Mouse (Mus musculus) liver, embryonic 15.5 days (tissue): ENCODE results near the gene Ap1s3. TPM values are rescaled to one million over a fixed set of nuclear protein-coding genes. Genes with fewer than 3 reads are reported as not detected.
"Not testable (repeated sequence)": the region's sequence is repeated elsewhere in the genome, so short reads cannot be mapped to it uniquely, and the experiment has no call there.

Source experiments
- ATAC-seq: fragments of 200-750 bp; cut with Nextera tagmentation; 2 replicates; pipeline ENCODE4 v1.8.0; 2017; ENCODE audit warnings: moderate number of reproducible peaks, mild to moderate bottlenecking, moderate library complexity; ENCODE audit not compliant: insufficient read depth
- H3K27ac ChIP-seq: fragments of 300-500 bp; sonication (generic); replicated peaks from 2 replicates; pipeline ENCODE4 v1.5.1; 2015; ENCODE audit warnings: mild to moderate bottlenecking, inconsistent platforms
- H3K27me3 ChIP-seq: fragments of 300-500 bp; sonication (generic); 2 replicates; pipeline ENCODE4 v1.6.1; 2015; ENCODE audit warnings: mild to moderate bottlenecking, inconsistent platforms
- H3K36me3 ChIP-seq: fragments of 300-500 bp; sonication (generic); replicated peaks from 2 replicates; pipeline ENCODE4 v1.6.1; 2015; ENCODE audit warnings: moderate library complexity, mild to moderate bottlenecking, inconsistent platforms
- H3K4me1 ChIP-seq: fragments of 300-500 bp; sonication (generic); replicated peaks from 2 replicates; pipeline ENCODE4 v1.6.1; 2015; ENCODE audit warnings: inconsistent platforms
- H3K4me2 ChIP-seq: fragments of 300-500 bp; sonication (generic); 2 replicates; pipeline ENCODE4 v1.6.1; 2015; ENCODE audit warnings: moderate library complexity, mild to moderate bottlenecking, inconsistent platforms
- H3K4me3 ChIP-seq: fragments of 300-500 bp; sonication (generic); replicated peaks from 2 replicates; pipeline ENCODE4 v1.5.1; 2015; ENCODE audit warnings: mild to moderate bottlenecking, inconsistent platforms
- H3K9ac ChIP-seq: fragments of 300-500 bp; sonication (generic); 2 replicates; pipeline ENCODE4 v1.6.1; 2015; ENCODE audit warnings: moderate library complexity, mild to moderate bottlenecking, inconsistent platforms
- H3K9me3 ChIP-seq: fragments of 300-500 bp; sonication (generic); replicated peaks from 2 replicates; pipeline ENCODE4 v1.6.1; 2016; ENCODE audit warnings: inconsistent platforms
- WGBS: fragments of 180-500 bp; shearing (Covaris S2); methylation state at CpG from one replicate; pipeline ENCODE4 v1.1.7; 2015; ENCODE audit warnings: mixed read lengths; ENCODE audit not compliant: insufficient replicate concordance; 5-methylcytosine and 5-hydroxymethylcytosine counted together
- polyA plus RNA-seq: library from polyadenylated mRNA; unstranded; fragments of >200 nt; fragmentation: Nextera tagmentation; extraction: Ambion mirVana; gene quantifications from 2 replicates; pipeline ENCODE4 v1.2.1, GENCODE M21; 2015

The Ap1s3 gene
- polyA plus RNA-seq, 1 experiment from 2014 or later, result 0.24 TPM

DNA sequence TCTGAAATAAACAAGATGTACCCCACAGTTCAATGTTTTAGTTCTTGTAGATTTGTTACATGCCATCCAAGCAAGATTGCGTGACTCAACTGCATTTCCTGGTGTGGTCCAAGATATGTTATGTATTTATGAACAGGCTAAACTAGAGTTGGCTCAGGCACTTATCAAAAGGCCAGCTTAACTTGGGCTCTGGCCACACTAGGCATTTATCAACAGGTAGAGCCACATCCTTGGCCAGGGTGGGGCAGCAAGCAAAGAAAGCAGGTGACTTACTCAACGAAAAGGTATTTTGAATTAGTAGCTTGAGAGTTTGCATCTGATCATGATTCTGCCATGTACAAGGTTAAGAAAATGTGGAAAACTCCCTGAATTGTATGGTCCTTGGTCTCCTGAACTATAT lies 34.0 kb downstream of the Ap1s3 start:
- ATAC-seq, result no peak
- Histone ChIP-seq H3K4me2 (no peak overlapping the region), H3K4me1 (no peaks in the 10 kb centered on the region), H3K27ac (no peak overlapping the region), H3K4me3 (no peak overlapping the region), H3K9ac (no peak overlapping the region), H3K36me3 (no peaks in the 10 kb centered on the region), H3K9me3 (no peaks in the 10 kb centered on the region), H3K27me3 (no peaks in the 10 kb centered on the region)
- WGBS, result 73% methylated on average over 2 of the region's 2 CpGs

DNA sequence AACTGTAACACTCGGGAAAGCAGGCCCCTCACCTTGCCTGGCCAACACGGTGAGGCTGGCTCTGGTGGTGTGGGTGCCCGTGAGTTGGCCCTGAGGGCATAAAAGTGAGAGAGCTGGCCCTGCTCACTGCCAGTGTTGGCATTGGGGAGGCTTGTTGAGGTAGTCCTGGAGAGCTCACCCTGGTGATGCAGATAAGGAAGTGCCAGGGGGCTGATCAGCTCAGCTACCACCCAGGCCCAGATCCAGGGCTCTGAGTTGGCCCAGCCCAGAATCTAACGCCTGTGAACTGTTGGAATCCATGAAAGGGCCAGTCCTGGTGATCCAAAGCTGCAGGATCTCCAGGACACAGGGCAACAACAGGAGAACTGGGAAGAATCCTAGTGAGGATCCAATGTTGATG lies 40.3 kb downstream of the Ap1s3 start:
- 62% methylated on average over 4 of the region's 4 CpGs for WGBS
- no peak for ATAC-seq
- H3K27me3 ChIP-seq, result no peaks in the 10 kb centered on the region
- H3K4me2 ChIP-seq, result no peak overlapping the region
- no peak overlapping the region for H3K9ac ChIP-seq
- no peaks in the 10 kb centered on the region for H3K9me3 ChIP-seq
- H3K4me1 ChIP-seq, result no peaks in the 10 kb centered on the region
- H3K36me3 ChIP-seq, result no peaks in the 10 kb centered on the region
- H3K4me3 ChIP-seq, result no peak overlapping the region
- H3K27ac ChIP-seq, result no peak overlapping the region

- Histone ChIP-seq H3K36me3 (no peaks in the 10 kb centered on the region), H3K27ac (no peak overlapping the region), H3K27me3 (no peaks in the 10 kb centered on the region), H3K4me3 (no peak overlapping the region), H3K4me1 (no peaks in the 10 kb centered on the region), H3K4me2 (no peak overlapping the region), H3K9ac (no peak overlapping the region), H3K9me3 (no peaks in the 10 kb centered on the region)
- 44% methylated on average over 5 of the region's 5 CpGs for WGBS
- no peak for ATAC-seq
Measured at GRCm38 (mm10) chr1:79629726-79630125, 42.0 kb downstream of the Ap1s3 start.

DNA sequence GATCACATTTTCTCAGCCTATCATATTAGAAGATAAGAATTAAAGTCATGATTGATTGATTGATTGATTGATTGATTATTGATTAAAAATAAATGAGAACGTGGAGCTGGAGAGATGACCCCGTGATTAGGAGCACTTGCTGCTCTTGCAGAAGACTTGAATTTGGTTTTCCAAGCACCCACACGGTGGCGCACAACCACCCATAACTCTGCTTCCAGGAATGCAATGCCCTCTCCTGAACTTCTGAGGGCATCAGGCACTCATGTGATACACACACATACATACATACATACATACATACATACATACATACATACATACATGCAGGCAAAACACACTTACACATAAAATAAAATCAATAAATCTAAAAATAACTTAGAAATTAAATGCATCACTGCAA lies 45.6 kb downstream of the Ap1s3 start:
- ATAC-seq, result no peak
- WGBS, result 36% methylated on average over 4 of the region's 4 CpGs
- H3K27ac ChIP-seq, result no peak overlapping the region
- no peaks in the 10 kb centered on the region for H3K4me1 ChIP-seq
- no peak overlapping the region for H3K4me3 ChIP-seq
- no peaks in the 10 kb centered on the region for H3K27me3 ChIP-seq
- H3K36me3 ChIP-seq, result no peaks in the 10 kb centered on the region
- no peaks in the 10 kb centered on the region for H3K9me3 ChIP-seq
- no peak overlapping the region for H3K9ac ChIP-seq
- H3K4me2 ChIP-seq, result no peak overlapping the region

DNA sequence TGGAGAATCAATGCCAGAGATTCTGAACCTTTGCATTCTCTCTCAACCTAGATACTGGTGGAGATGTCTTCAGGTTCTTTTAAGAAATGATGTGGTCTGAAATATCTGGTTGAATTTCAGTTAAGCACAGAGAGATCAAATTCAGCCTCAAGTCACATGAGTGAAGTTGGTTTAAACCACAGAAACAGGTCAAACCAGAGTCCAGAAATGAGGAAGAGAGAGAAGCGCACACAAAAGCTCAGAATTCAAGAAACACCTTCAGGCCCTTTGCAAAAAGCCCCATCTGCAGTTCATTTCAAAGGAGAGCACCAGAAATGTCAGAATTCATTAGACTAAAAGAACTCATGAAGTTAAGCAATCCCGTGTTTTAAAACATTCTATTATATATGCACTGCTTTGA lies 52.3 kb downstream of the Ap1s3 start:
- no peak for ATAC-seq
- 61% methylated on average over 2 of the region's 2 CpGs for WGBS
- no peak overlapping the region for H3K4me3 ChIP-seq
- no peak overlapping the region for H3K9ac ChIP-seq
- no peaks in the 10 kb centered on the region for H3K4me1 ChIP-seq
- H3K36me3 ChIP-seq, result 0 out of 2 replicates have a peak, but pooled peaks cover 1% of the 10 kb centered on the region
- H3K4me2 ChIP-seq, result no peak overlapping the region
- H3K27me3 ChIP-seq, result no peaks in the 10 kb centered on the region
- H3K9me3 ChIP-seq, result no peaks in the 10 kb centered on the region
- no peak overlapping the region for H3K27ac ChIP-seq

DNA sequence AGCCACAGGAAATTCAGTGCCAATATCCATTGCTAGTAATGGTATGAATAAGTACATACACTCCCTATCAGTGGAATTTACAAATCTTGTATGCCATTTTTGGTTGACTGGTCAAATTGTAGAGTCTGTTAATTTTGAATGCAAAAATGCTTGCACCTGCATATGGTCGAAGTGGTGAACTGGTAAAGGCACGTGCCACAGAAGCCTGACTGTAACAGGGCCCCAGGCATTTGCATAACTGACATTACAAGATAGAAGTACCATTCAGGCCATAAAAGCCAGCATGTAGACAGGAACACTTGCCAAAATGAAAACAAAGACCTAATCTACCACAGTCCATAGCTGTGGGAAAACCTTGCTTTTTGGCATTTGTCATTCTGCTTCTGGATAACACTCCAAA lies 55.3 kb downstream of the Ap1s3 start:
- WGBS, result 64% methylated on average over 2 of the region's 2 CpGs
- Histone ChIP-seq H3K4me2 (no peak overlapping the region), H3K4me1 (no peaks in the 10 kb centered on the region), H3K36me3 (0 out of 2 replicates have a peak, but pooled peaks cover 3% of the 10 kb centered on the region), H3K4me3 (no peak overlapping the region), H3K27ac (no peak overlapping the region), H3K27me3 (no peaks in the 10 kb centered on the region), H3K9ac (no peak overlapping the region), H3K9me3 (no peaks in the 10 kb centered on the region)
- ATAC-seq, result no peak

GRCm38 (mm10) chr1:79614456-79614855 lies 57.3 kb downstream of the Ap1s3 start:
- H3K27ac ChIP-seq, result no peak overlapping the region
- H3K4me2 ChIP-seq, result no peak overlapping the region
- 75% methylated on average over 6 of the region's 6 CpGs for WGBS

DNA sequence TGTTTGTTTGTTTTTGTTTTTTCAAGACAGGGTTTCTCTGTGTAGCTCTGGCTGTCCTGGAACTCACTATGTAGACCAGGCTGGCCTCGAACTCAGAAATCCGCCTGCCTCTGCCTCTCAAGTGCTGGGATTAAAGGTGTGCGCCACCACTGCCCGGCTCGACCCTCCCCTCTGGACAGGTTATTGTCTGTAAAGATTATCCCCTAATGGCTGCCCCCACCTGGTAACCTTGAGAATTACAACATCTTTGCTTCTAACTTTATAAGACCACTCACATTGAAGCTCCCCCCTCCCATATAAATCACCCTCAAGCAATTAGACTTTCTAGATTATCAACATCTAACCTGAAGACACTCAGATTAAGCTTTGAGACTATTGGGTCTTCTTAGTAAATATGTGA lies 60.5 kb downstream of the Ap1s3 start:
- H3K4me1 ChIP-seq, H3K36me3 ChIP-seq, ATAC-seq, H3K27ac ChIP-seq, H3K9ac ChIP-seq, H3K4me2 ChIP-seq, H3K27me3 ChIP-seq, H3K9me3 ChIP-seq, H3K4me3 ChIP-seq: not testable (repeated sequence)
- WGBS, result 77% methylated on average over 5 of the region's 5 CpGs

More at GRCm38 (mm10) chr1:79614456-79614855, 57.3 kb downstream of the Ap1s3 start:
- no peak for ATAC-seq
- no peak overlapping the region for H3K4me3 ChIP-seq
- 0 out of 2 replicates have a peak, but pooled peaks cover 3% of the 10 kb centered on the region for H3K36me3 ChIP-seq
- H3K4me1 ChIP-seq, result no peaks in the 10 kb centered on the region
- no peak overlapping the region for H3K9ac ChIP-seq
- no peaks in the 10 kb centered on the region for H3K9me3 ChIP-seq
- H3K27me3 ChIP-seq, result no peaks in the 10 kb centered on the region

- H3K4me3 ChIP-seq, H3K9me3 ChIP-seq, H3K9ac ChIP-seq, ATAC-seq, H3K36me3 ChIP-seq, H3K27ac ChIP-seq, H3K4me2 ChIP-seq, H3K4me1 ChIP-seq, H3K27me3 ChIP-seq: not testable (repeated sequence)
- 70% methylated on average over 5 of the region's 5 CpGs for WGBS
Measured at GRCm38 (mm10) chr1:79608856-79609255, 62.9 kb downstream of the Ap1s3 start.

GRCm38 (mm10) chr1:79602500-79602899 lies 69.3 kb downstream of the Ap1s3 start:
- Histone ChIP-seq H3K4me3 (no peak overlapping the region), H3K27ac (no peak overlapping the region), H3K4me1 (no peaks in the 10 kb centered on the region), H3K36me3 (no peaks in the 10 kb centered on the region), H3K9me3 (no peaks in the 10 kb centered on the region), H3K4me2 (no peak overlapping the region), H3K27me3 (no peaks in the 10 kb centered on the region), H3K9ac (no peak overlapping the region)
- whole genome bisulfite sequencing, result 58% methylated on average over 2 of the region's 2 CpGs
- ATAC-seq, result no peak

DNA sequence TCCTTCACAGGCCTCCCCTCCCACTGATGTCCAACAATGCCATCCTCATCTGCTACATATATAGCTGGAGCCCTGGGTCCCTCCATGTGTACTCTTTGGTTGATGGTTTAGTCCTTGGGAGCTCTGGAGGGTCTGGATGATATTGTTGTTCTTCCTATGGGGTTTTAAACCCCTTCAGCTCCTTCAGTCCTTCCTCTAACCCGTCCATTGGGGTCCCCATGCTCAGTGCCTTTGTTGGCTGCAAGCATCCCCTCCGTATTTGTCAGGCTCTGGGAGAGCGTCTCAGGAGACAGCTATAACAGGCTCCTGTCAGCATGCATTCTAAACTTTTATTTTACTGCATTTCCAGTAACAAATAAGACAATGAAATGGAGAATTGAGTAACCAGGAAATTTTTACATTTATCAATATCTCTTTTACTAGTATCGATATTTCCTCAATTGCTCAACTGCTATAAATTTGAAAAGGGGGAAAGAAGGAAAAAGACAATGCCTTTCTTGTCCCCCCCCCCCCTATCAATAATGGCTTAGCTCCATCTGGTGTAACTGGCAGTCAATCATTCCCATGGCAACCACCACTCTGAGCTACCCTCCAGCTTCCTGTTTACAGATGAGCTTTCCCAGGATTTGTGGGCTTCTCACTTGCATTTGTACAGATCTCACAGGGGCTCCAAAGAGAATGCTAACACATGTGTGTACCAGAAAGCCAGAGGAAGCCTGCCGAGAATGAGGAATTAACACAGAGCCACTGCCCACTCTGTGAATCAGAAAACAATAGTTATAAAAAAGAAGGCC lies 73.2 kb downstream of the Ap1s3 start:
- no peak for ATAC-seq
- WGBS, result 36% methylated on average over 5 of the region's 5 CpGs

More for the DNA sequence above, 73.2 kb downstream of the Ap1s3 start:
- no peak overlapping the region for H3K4me3 ChIP-seq
- H3K4me2 ChIP-seq, result no peak overlapping the region
- no peaks in the 10 kb centered on the region for H3K27me3 ChIP-seq
- H3K9ac ChIP-seq, result no peak overlapping the region
- no peaks in the 10 kb centered on the region for H3K4me1 ChIP-seq
- H3K27ac ChIP-seq, result no peak overlapping the region
- H3K9me3 ChIP-seq, result no peaks in the 10 kb centered on the region
- H3K36me3 ChIP-seq, result no peaks in the 10 kb centered on the region
